Mouse (Mus musculus): ENCODE measurements around the gene Sspn. TPM values are rescaled to one million over a fixed set of nuclear protein-coding genes. Genes with fewer than 3 reads are reported as not detected.

The Sspn gene
- total RNA-seq, 1 experiment from 2014 or later = 0.05 TPM

DNA sequence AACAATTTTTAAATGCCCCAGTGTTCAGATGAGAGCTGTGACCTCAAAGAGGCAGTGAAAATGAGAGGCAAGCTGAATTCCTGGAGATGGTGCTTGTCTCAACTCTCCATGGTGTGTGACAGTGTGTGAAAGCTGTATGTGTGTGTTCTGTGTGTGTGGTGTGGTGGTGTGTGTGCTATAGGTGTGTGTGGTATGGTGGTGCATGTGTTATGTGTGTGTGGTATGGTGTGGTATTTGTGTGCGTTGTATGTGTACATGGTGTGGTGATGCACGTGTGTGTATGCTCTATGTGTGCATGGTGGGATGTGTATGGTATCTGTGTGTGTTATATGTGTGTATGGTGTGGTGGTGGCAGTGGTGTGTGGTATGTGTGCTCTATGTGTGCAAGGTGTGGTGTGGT, 16.0 kb upstream of the Sspn start:
- ATAC-seq (replicated peaks in 1 of 2; ENCODE audit: insufficient read depth in 1 of 2, low FRiP score in 2 of 2, low TSS enrichment in 1 of 2, low read depth in 1 of 2, poor library complexity in 2 of 2, severe bottlenecking in 2 of 2) = no peak

DNA sequence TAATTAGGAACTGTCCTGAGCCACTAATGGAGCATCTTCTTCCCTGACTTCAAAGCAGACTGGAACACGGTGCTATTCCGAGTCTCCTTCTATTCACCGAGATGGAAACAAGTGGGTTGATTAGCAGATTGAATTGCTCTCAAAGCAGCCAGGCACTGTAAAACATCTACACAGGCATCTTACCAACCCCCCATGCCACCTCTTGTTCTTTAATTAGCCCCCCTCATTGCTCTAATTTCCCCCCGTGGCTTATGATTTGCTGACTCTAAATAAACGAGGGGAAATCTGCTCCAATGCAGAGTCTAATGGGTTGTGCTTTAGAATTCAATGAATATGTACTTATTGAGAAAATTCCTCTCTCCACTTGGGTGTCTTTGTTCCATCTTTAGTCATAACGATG, 15.0 kb upstream of the Sspn start:
- ATAC-seq (replicated peaks in 1 of 2; ENCODE audit: insufficient read depth in 1 of 2, low FRiP score in 2 of 2, low TSS enrichment in 1 of 2, low read depth in 1 of 2, poor library complexity in 2 of 2, severe bottlenecking in 2 of 2) = no peak

DNA sequence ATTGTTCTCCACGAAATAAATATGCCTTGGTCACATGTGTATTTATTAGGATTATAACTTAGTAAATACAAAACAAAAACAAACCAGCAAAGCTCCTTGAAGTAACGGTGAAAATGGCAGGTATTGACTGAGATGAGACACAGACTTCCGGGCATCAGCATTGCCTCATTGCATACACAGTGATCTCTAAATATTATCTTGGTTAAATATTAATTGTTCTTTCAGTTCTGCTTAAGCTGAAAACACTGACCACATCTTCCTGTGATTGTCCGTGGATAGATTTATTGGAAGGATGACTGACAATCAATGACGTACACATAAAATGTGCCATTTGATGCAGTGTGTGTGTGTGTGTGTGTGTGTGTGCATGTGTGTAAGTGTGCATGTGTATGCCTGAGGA, 13.2 kb upstream of the Sspn start:
- no peak for ATAC-seq (replicated peaks in 1 of 2; ENCODE audit: insufficient read depth in 1 of 2, low FRiP score in 2 of 2, low TSS enrichment in 1 of 2, low read depth in 1 of 2, poor library complexity in 2 of 2, severe bottlenecking in 2 of 2)

DNA sequence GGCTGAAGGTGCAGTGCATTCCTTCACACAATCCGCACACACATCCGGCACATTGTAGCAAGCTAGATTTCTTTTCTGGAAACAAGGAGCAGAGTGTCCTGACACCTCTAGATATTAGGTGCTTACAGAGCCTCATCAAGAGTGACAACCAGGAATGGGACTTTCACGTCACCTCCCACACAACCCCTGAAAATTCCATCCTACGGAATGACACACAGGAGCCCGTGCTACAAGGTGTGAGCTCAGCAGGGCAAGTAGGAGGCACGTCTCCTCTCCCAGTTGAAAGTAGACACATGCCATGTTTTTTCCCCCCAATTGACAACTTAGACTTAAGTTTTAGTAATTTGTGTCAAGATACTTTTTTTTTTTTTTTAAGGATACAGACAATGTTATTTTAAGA, 7.8 kb upstream of the Sspn start:
- ATAC-seq (replicated peaks in 1 of 2; ENCODE audit: insufficient read depth in 1 of 2, low FRiP score in 2 of 2, low TSS enrichment in 1 of 2, low read depth in 1 of 2, poor library complexity in 2 of 2, severe bottlenecking in 2 of 2) = no peak

DNA sequence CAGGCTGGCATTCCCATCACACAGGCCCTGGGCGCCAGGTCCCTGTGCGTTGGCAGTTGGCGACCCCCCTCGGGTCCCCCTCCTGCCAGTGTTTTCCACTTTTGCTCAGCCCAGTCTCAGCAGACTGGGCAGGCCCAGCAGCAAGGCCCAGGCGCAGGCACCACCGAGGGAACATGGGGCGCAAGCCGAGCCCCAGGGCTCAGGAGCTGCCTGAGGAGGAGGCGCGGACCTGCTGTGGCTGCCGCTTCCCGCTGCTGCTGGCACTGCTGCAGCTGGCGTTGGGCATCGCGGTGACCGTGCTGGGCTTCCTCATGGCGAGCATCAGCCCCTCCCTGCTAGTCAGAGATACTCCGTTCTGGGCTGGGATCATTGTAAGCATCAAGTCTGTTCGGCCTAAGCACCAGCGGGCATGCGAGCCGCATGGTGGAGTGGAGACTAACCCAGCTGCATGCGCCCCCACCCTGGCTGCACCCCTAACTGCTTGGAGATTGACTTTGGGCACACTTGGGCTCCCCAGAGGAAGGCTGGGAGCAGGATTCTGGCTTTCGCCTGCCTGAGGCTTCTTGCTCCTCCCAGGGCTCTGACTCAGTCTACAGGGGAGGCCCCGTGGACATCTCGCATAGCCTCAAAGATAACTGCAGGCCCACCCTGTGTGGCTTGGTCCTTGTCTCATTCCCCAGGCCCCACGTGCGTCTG, 2.7 kb downstream of the Sspn start:
- peak; percentile 57 to 60 for ATAC-seq (replicated peaks in 1 of 2; ENCODE audit: insufficient read depth in 1 of 2, low FRiP score in 2 of 2, low TSS enrichment in 1 of 2, low read depth in 1 of 2, poor library complexity in 2 of 2, severe bottlenecking in 2 of 2)

DNA sequence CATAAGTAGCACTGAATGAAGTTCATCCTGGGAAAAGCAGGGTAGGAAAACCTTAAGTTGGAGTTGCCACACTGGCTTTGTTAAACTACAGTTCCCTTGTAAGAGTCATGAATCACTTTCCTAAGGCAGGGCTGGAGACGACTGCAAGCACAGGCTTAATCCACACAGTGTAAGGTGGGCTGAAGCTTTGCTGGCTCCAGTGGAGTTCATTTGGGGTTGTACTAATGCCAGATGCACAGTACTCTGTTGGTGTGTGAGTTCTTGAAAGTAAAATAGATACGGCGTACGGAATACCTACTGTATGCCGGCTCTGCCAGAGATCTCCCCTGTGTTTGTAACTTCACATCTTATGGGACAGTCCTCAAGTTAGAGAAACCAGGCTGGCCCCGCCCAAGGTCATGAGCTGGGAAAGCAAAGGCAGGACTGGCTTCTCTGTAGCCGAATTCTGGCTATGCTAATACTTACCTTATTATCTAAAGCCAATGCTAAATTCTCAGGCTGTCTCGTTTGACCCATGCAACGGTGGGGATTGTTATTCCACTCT, 3.3 kb downstream of the Sspn start:
- ATAC-seq (replicated peaks in 1 of 2; ENCODE audit: insufficient read depth in 1 of 2, low FRiP score in 2 of 2, low TSS enrichment in 1 of 2, low read depth in 1 of 2, poor library complexity in 2 of 2, severe bottlenecking in 2 of 2) = no peak

DNA sequence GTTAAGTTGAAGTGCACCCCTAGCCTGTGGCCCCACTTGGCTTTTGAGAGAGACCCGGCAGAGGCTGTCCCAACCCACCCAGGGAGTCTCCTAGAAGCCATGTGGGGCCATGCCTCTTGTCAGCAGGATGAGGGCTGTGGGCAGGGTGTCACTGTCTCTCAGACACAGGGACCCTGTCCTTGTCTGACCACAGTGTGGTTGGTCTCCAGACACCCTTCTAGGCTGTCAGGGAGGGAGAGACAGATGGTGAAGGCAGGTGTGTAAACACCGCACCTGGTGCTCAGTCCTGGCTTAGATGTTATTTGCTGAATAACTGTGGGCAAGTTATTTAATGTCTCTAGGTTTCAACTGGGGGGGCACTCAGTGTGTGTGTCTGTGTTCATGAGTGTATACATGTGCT, 4.5 kb downstream of the Sspn start:
- ATAC-seq (replicated peaks in 1 of 2; ENCODE audit: insufficient read depth in 1 of 2, low FRiP score in 2 of 2, low TSS enrichment in 1 of 2, low read depth in 1 of 2, poor library complexity in 2 of 2, severe bottlenecking in 2 of 2) = no peak

DNA sequence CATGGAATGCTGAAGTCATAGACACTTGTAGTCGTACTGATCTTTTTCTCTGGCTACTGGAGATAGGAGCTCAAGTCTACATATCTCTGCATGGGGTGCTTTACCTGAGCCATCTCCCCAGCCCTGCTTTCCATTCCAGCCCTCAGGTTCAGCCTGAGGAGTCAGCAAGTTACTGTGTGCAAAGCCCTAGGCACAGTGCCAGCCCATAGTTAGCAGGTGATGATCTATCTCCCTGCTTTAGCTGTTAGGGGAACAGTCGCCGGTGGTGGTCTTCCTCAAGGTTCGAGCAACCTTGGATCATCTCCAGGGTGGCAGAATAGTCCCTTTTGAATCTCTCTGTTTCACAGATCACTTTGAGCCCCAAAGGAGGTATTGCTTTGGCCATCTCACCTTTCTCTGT, 5.1 kb downstream of the Sspn start:
- ATAC-seq (replicated peaks in 1 of 2; ENCODE audit: insufficient read depth in 1 of 2, low FRiP score in 2 of 2, low TSS enrichment in 1 of 2, low read depth in 1 of 2, poor library complexity in 2 of 2, severe bottlenecking in 2 of 2) = no peak

DNA sequence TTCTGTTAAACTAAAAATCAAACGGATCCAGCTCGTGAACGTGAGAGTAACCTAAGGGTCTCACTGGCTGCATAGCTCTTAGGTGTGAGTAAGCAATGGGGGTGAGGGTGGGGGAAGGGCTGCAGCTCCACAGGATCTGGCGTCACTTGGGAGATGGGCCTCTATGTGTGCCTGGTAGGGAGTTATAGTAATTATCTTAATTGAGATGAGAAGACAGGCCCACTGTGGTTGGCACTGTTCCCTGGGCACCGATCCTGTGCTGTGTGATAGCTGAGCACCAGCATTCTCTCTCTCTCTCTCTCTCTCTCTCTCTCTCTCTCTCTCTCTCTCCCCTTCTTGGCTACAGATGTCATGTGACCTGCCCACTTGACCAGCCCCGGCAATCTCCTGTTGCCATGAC, 9.4 kb downstream of the Sspn start:
- ATAC-seq (replicated peaks in 1 of 2; ENCODE audit: insufficient read depth in 1 of 2, low FRiP score in 2 of 2, low TSS enrichment in 1 of 2, low read depth in 1 of 2, poor library complexity in 2 of 2, severe bottlenecking in 2 of 2) = no peak

DNA sequence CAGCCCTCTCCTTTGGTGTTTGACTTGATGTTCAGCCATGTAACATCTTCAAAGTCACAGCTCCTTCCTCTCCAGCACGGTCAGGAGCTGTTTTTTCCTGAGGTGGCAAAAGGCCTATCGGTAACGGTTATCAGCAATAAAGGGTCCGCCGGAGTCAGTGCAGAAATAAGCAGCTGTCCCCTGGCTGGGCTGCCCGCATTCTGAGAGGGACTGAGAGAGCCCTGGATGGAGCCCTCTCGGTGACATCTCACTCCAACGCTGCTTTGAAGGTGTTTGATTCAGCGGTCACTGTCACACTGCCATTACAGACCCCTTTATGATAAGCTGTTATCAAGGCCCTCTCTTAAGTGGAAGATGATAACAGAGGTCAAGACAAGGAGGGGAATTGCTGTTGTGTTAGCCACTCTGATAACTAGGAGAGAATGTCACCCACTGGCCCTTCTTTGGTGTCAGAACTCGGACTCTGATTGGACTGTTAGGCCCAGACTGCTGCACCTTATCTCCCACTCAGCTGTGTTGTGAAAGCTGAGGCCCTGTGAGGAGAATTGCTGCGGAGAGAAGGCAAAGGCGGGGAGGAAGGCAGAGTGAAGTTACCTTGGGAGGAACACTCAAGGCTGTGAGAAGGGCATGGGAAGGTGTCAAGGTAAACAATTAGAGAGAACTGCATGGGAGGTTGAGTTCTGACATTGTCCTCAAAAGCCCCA, 11.0 kb downstream of the Sspn start:
- ATAC-seq (replicated peaks in 1 of 2; ENCODE audit: insufficient read depth in 1 of 2, low FRiP score in 2 of 2, low TSS enrichment in 1 of 2, low read depth in 1 of 2, poor library complexity in 2 of 2, severe bottlenecking in 2 of 2) = no peak

DNA sequence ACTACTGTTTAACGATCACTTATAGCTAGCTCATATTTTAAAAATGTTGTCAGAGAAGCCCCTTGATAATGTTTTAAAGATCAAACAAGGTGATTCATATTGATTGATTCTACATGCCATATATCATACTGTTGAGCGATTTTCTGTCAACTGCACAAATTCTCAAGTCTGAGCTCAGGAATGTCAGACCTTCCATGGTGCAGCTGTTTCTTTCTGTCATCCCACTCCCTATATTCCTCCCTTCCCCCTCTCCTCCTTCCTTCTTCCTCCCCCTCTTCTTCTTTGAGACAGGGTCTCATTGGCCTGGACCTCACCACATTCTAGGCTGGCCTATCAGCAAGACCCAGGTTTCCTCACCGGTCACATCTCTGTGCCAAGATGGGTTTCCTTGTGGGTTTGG, 12.0 kb downstream of the Sspn start:
- no peak for ATAC-seq (replicated peaks in 1 of 2; ENCODE audit: insufficient read depth in 1 of 2, low FRiP score in 2 of 2, low TSS enrichment in 1 of 2, low read depth in 1 of 2, poor library complexity in 2 of 2, severe bottlenecking in 2 of 2)

DNA sequence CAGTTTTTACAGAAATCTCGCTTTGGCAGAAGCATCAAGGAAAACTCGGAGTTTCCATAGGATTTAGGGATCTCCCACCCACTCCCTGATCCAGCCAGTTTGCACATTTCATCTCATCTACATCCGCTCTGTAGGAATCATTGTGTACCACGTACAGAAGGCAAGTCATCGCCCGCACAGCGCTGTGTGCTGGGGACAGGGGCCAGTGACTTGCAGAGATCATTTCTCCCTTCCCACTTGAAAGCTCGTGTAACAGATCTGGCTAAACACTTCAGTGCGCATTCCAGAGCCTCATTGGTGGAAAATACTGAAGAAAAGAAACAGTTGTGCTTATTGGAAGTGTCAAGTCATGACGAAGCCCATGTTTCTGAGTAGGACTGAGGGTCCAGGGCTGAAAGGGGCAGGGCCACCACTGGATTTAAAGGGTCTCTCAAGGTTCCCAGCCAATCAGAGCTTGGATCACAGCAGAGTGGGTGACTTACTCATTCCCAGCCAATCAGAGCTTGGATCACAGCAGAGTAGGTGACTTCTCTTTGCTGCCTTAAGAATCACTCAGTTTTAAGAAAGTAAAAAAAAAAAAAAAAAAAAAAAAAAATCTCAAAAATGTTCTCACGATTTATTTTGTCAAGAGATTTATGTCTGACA, 14.4 kb downstream of the Sspn start:
- no peak for ATAC-seq (replicated peaks in 1 of 2; ENCODE audit: insufficient read depth in 1 of 2, low FRiP score in 2 of 2, low TSS enrichment in 1 of 2, low read depth in 1 of 2, poor library complexity in 2 of 2, severe bottlenecking in 2 of 2)

DNA sequence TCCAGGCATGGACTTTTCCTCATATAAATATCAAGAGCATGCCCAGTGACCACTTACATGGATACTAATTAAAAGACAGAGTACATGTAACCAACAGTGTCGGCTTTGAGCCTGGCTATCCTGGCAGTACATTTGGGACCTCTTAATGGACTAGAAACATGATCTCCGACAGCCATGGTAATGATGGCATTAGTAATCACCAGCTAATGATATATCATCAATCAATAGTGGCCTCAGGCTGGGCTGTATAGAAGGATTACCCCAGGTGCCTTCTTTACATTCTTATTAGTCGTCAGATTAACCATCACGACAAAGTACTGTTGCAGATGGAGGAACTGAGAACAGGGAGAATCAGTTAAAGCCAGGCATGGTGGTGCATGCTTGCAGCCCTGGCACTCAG, 17.6 kb downstream of the Sspn start:
- ATAC-seq (replicated peaks in 1 of 2; ENCODE audit: insufficient read depth in 1 of 2, low FRiP score in 2 of 2, low TSS enrichment in 1 of 2, low read depth in 1 of 2, poor library complexity in 2 of 2, severe bottlenecking in 2 of 2) = no peak

DNA sequence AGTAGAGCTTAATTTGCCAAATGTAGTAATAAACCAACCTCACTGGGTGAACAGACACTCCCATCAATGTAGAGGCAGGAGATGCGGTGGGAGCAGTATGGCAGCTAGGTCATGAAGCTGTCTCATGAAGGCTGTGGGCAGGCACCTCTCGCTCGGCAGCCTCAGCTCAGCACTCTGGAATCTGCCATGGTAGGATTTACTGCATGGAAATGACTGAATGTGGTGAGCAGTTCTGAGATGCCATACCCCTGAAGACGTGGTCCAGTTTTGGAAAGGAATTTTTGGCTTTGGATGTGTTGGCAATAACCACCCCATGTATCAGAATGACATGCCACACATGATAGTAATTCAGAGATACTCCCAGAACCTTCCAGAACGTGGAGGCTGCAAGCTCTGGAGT, 19.2 kb downstream of the Sspn start:
- ATAC-seq (replicated peaks in 1 of 2; ENCODE audit: insufficient read depth in 1 of 2, low FRiP score in 2 of 2, low TSS enrichment in 1 of 2, low read depth in 1 of 2, poor library complexity in 2 of 2, severe bottlenecking in 2 of 2) = no peak

DNA sequence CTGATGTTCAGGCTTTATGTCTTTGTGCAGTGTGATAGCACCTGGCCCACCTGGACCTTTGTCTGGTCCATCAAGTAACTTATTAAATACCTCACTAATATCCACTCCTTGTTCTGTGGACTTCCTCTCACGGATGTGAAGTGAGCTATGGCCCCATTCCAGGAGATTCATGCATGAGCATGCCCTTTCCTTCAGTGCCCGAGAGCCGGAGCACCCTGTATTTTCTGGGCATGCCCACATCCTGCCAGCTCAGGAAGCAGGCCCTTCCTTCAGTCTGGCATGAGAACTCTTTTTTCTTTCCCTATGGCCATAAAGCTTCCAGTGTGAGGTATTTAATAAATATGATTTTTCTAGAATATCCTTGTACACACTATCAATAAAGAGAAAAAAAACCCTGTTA, 21.2 kb downstream of the Sspn start:
- peak; percentile 29 to 67; a peak in 2 of 4 replicates for ATAC-seq (replicated peaks in 1 of 2; ENCODE audit: insufficient read depth in 1 of 2, low FRiP score in 2 of 2, low TSS enrichment in 1 of 2, low read depth in 1 of 2, poor library complexity in 2 of 2, severe bottlenecking in 2 of 2)

DNA sequence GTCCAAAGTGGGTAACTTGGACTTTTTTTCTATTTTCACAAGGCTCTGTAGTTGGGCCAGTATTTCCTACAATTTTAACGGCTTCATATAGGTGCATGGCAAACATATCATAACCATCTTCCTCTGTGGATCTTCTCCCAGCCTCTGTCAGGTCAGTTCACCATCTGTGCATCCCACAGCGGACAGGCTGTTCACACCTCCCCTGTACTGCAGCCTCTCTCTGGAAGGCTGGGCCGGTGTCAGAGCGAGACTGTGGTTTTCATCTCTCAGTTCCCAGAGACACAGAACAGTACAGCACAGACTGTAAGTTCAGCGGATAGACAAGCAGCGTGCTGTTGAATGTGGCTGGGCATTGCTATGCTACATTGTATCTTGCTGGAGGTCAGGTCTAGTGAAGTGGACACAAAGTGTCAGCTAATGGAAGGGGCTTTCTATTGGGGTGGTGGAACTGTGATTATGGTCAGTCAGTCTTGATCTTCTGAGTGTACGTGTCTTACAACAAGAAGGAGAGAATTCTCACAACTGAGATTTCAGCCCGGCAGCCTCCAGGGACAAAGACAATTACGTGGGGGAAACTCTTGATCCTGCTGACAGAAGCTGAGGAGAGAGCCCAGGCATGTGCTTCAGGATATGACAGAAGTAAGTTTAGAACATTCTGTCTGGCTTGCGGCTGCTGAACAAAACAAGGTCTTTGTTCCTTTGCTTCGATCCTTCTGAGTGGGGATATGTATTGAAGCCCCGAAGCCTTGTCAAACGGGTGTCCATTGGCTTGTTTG, 21.9 kb downstream of the Sspn start:
- ATAC-seq (replicated peaks in 1 of 2; ENCODE audit: insufficient read depth in 1 of 2, low FRiP score in 2 of 2, low TSS enrichment in 1 of 2, low read depth in 1 of 2, poor library complexity in 2 of 2, severe bottlenecking in 2 of 2) = no peak

DNA sequence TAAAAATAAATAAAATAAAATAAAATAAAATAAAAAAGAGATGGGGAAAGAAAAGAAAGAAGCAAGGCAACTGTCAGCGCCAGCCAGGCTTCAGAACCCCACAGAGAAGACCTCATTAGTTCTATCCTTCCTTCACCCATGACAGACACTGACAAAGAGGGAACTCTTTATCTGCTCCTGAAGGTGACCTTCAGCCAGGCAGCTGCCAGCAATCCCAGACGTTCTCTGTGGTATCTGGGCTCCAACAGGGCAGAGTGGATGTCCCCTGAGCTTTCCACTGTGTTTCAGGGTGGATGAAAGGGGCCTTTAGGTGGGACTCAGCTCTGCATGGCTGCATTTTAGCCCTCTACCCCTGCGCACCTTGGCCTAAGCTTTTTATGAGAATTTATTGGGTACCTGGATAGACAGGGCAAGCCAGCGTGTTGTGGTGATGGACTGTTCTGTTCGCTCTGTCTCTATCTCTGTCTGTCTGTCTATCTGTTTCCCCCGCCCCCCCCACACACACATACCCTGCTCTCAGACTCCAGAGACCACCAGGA, 26.1 kb downstream of the Sspn start:
- ATAC-seq (replicated peaks in 1 of 2; ENCODE audit: insufficient read depth in 1 of 2, low FRiP score in 2 of 2, low TSS enrichment in 1 of 2, low read depth in 1 of 2, poor library complexity in 2 of 2, severe bottlenecking in 2 of 2) = no peak
